Mouse (Mus musculus) neural tube, embryonic 12.5 days (tissue): Measurements from ENCODE around the gene Serpine2. TPM values are rescaled to one million over a fixed set of nuclear protein-coding genes. Genes with fewer than 3 reads are reported as not detected.

ENCODE experiments used
- ATAC-seq: fragments of 200-750 bp; cut with Nextera tagmentation; 2 replicates; pipeline ENCODE4 v1.8.0; 2017; ENCODE audit warnings: low read depth, mild to moderate bottlenecking, moderate TSS enrichment, moderate library complexity; ENCODE audit not compliant: low FRiP score
- H3K27ac ChIP-seq: fragments of 300-500 bp; sonication (generic); 2 replicates; pipeline ENCODE4 v1.5.1; 2016
- H3K27me3 ChIP-seq: fragments of 300-500 bp; sonication (generic); replicated peaks from 2 replicates; pipeline ENCODE4 v1.6.1; 2016; ENCODE audit warnings: mild to moderate bottlenecking
- H3K36me3 ChIP-seq: fragments of 300-500 bp; sonication (generic); 2 replicates; pipeline ENCODE4 v1.6.1; 2016; ENCODE audit warnings: mild to moderate bottlenecking
- H3K4me1 ChIP-seq: fragments of 300-500 bp; sonication (generic); 2 replicates; pipeline ENCODE4 v1.6.1; 2016
- H3K4me2 ChIP-seq: fragments of 300-500 bp; sonication (generic); replicated peaks from 2 replicates; pipeline ENCODE4 v1.6.1; 2016; ENCODE audit warnings: mild to moderate bottlenecking
- H3K4me3 ChIP-seq: fragments of 300-500 bp; sonication (generic); 2 replicates; pipeline ENCODE4 v1.5.1; 2016
- H3K9ac ChIP-seq: fragments of 300-500 bp; sonication (generic); 2 replicates; pipeline ENCODE4 v1.6.1; 2016; ENCODE audit warnings: mild to moderate bottlenecking
- H3K9me3 ChIP-seq: fragments of 300-500 bp; sonication (generic); 2 replicates; pipeline ENCODE4 v1.6.1; 2016; ENCODE audit warnings: mild to moderate bottlenecking
- WGBS: fragments of 180-500 bp; shearing (Covaris S2); methylation state at CpG from one replicate; pipeline ENCODE4 v1.1.7; 2016; 5-methylcytosine and 5-hydroxymethylcytosine counted together
- polyA plus RNA-seq: library from polyadenylated mRNA; unstranded; fragments of >200 nt; fragmentation: Nextera tagmentation; extraction: Ambion mirVana; gene quantifications from 2 replicates; pipeline ENCODE4 v1.2.1, GENCODE M21; 2016

The Serpine2 gene
- polyA plus RNA-seq, 1 experiment from 2014 or later = 189 TPM

DNA sequence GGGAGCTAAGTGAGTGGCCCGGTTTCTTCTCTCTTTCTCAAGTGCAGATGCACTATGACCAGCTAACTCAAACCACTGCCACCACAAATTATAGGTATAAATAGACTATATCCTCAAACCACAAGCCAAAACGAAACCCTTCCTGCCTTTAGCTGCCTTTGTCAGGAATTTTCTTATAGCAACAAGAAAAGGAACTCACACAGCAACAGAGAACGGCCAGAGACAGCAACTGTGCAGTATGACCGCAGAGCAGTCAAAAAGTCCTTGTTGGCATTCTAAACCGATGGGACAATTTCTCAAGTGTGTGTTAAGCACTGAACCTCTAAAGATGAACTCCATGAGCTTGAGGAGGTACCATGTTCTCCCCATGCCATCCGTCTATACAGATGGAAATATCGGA is 57.4 kb downstream of the Serpine2 start:
- Histone ChIP-seq H3K27me3 (no peaks in the 10 kb centered on the region), H3K4me3 (no peak overlapping the region), H3K9me3 (no peaks in the 10 kb centered on the region), H3K9ac (no peak overlapping the region), H3K27ac (no peak overlapping the region), H3K4me2 (no peak overlapping the region), H3K36me3 (peaks cover 3% of the 10 kb centered on the region; the same call in 1 of the 2 replicates), H3K4me1 (no peaks in the 10 kb centered on the region)
- 74% methylated on average over 7 of the region's 7 CpGs for WGBS
- no peak for ATAC-seq

GRCm38 (mm10) chr1:79802858-79803427 is 58.0 kb downstream of the Serpine2 start:
- Histone ChIP-seq H3K4me3 (no peak overlapping the region), H3K9me3 (no peaks in the 10 kb centered on the region), H3K27ac (no peak overlapping the region), H3K27me3 (no peaks in the 10 kb centered on the region), H3K4me2 (peak overlapping the region; percentile 20; the same call in 1 of the 2 replicates), H3K4me1 (no peaks in the 10 kb centered on the region), H3K36me3 (peaks cover 3% of the 10 kb centered on the region; the same call in 1 of the 2 replicates), H3K9ac (no peak overlapping the region)
- peak; percentile 86 for ATAC-seq
- 31% methylated on average over 11 of the region's 11 CpGs for WGBS

DNA sequence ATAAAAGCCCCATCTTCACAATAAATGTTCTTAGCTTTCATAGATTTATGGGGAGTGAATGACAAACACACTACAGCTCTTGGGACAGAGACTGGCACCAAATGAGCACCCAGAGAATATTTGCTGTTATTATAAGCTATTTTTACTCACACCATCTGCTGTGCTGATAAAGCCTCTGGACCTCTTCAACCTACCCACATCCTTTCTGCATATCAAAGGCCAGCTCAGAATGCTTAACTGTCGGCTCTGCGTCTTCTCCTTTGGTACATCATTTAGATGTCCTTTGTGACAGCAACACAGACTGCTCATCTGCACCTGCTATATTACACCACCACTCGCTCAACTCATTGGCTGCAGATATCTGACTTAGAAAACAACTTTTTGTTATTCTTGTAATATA is 63.9 kb downstream of the Serpine2 start:
- 88% methylated on average over 3 of the region's 3 CpGs for WGBS
- Histone ChIP-seq H3K9ac (no peak overlapping the region), H3K4me1 (no peaks in the 10 kb centered on the region), H3K4me2 (no peak overlapping the region), H3K27me3 (no peaks in the 10 kb centered on the region), H3K9me3 (no peaks in the 10 kb centered on the region), H3K4me3 (no peak overlapping the region), H3K27ac (no peak overlapping the region), H3K36me3 (peaks cover 4% of the 10 kb centered on the region; the same call in 1 of the 2 replicates)
- ATAC-seq = no peak

DNA sequence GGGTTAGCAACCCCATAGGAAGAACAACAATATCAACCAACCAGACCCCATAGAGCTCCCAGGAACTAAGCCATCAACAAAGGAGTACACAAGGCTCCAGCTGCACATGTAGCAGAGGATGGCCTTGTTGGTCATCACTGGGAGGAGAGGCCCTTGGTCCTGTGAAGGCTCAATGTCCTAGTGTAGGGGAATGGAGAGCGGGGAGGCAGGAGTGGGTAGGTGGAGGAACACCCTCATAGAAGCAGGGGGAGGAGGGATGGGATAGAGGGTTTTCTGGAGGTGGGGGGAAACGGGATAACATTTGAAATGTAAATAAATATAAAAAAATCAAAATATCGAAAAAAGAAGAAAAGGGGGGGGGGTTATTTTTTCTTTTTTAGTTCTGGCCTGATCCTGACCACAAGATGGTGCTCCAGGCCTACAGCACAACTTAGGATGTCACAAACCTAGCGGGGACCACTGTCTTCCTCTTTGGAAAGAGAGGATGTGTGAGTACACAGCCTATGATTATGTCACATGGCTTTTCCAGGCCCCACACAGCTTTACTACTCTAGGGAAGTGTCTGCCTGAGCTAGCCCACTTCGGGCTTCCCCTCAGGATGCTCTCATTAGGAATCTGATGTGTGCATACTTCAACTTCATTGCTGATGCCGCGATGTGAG is 74.6 kb downstream of the Serpine2 start:
- H3K4me1 ChIP-seq = no peaks in the 10 kb centered on the region
- 68% methylated on average over 7 of the region's 7 CpGs for WGBS
- no peak overlapping the region for H3K9ac ChIP-seq
- H3K27ac ChIP-seq = no peak overlapping the region
- no peaks in the 10 kb centered on the region for H3K27me3 ChIP-seq
- peaks cover 22% of the 10 kb centered on the region for H3K36me3 ChIP-seq
- H3K4me2 ChIP-seq = no peak overlapping the region
- H3K9me3 ChIP-seq = no peaks in the 10 kb centered on the region
- ATAC-seq = peak; percentile 87
- no peak overlapping the region for H3K4me3 ChIP-seq

DNA sequence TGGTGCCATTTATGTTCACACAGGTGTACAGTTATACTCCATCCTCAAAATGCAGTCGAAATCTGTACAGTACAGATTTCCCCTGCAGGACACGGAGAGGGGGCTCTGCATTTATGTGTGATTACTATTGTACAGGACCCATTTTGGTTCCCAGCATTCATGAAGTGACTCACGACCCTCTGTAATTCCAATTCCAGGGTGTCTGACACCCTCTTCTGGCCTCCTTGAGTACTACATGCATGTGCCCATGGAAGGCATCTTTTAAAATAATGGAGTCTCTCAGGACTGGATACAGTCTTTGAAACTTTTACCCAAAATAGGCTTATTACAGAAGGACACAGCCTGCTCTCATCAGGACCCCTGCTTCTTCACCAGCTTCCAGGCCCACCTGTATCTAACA is 78.5 kb downstream of the Serpine2 start:
- Histone ChIP-seq H3K27me3 (no peaks in the 10 kb centered on the region), H3K36me3 (peaks cover 57% of the 10 kb centered on the region), H3K4me3 (no peak overlapping the region), H3K4me1 (no peaks in the 10 kb centered on the region), H3K9me3 (no peaks in the 10 kb centered on the region), H3K27ac (no peak overlapping the region), H3K4me2 (no peak overlapping the region), H3K9ac (no peak overlapping the region)
- WGBS = 86% methylated on average over 3 of the region's 3 CpGs
- ATAC-seq = no peak

- H3K27me3 ChIP-seq = no peaks in the 10 kb centered on the region
Measured at GRCm38 (mm10) chr1:79778011-79778410, 83.0 kb downstream of the Serpine2 start.

DNA sequence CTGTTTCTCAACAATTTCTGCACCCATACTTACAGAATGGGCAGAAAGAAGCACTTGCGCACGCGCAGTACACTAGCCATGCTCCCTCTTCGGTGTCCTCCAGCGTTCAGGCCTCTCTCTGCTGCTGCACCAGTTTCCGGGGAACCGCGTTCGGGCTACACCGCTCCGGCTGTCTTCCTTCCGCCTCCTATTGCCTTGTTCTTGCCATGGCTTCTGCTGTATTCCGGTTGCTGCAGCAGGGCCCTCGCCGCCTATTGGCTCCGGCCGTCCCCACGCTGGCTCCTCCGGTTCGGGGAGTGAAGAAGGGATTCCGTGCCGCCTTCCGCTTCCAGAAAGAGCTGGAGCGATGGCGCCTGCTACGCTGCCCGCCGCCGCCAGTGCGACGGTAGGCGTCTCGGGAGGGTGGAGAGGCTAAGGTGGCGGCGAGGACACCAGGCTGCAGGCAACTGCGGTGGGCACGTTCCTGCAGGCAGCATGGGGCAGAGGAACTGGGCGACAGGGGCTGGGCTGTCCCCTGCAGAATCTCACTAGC is 85.0 kb downstream of the Serpine2 start, which contains the start of the genes Mrpl44 and Wdfy1:
Gene Mrpl44 (plus strand): TSS at position 92 of the 532 bp plus-strand sequence.
Gene Wdfy1 (minus strand): TSS at position 217 of the 532 bp plus-strand sequence.
- ATAC-seq = peak; percentile 99
- peak within 1 kb of the TSS; percentile 84 for H3K4me3 ChIP-seq
- H3K4me1 ChIP-seq = no peaks in the 10 kb centered on the region
- WGBS = under 1% methylated on average over 38 of the region's 38 CpGs
- H3K36me3 ChIP-seq = peaks cover 31% of the 10 kb centered on the region
- H3K27me3 ChIP-seq = no peaks in the 10 kb centered on the region
- H3K9me3 ChIP-seq = no peaks in the 10 kb centered on the region
- peak within 1 kb of the TSS; percentile 65 for H3K4me2 ChIP-seq
- H3K27ac ChIP-seq = peak within 1 kb of the TSS; percentile 80
- peak within 1 kb of the TSS; percentile 93 for H3K9ac ChIP-seq

More at GRCm38 (mm10) chr1:79778011-79778410, 83.0 kb downstream of the Serpine2 start:
- Histone ChIP-seq H3K9me3 (no peaks in the 10 kb centered on the region), H3K9ac (no peak overlapping the region), H3K4me2 (no peak overlapping the region), H3K4me3 (no peak overlapping the region), H3K4me1 (no peaks in the 10 kb centered on the region), H3K36me3 (peaks cover 51% of the 10 kb centered on the region), H3K27ac (no peak overlapping the region)
- WGBS = 85% methylated on average over 11 of the region's 11 CpGs
- no peak for ATAC-seq

GRCm38 (mm10) chr1:79774164-79774780 is 86.7 kb downstream of the Serpine2 start:
- ATAC-seq = no peak
- Histone ChIP-seq H3K9me3 (no peaks in the 10 kb centered on the region), H3K27ac (no peak overlapping the region), H3K9ac (no peak overlapping the region), H3K27me3 (no peaks in the 10 kb centered on the region), H3K4me2 (no peak overlapping the region), H3K36me3 (peaks cover 14% of the 10 kb centered on the region), H3K4me1 (no peaks in the 10 kb centered on the region), H3K4me3 (no peak overlapping the region)
- WGBS = 82% methylated on average over 4 of the region's 4 CpGs

GRCm38 (mm10) chr1:79768231-79768630 is 92.7 kb downstream of the Serpine2 start:
- Histone ChIP-seq H3K36me3 (no peaks in the 10 kb centered on the region), H3K9ac (no peak overlapping the region), H3K4me1 (no peaks in the 10 kb centered on the region), H3K4me3 (no peak overlapping the region), H3K27ac (no peak overlapping the region), H3K9me3 (no peaks in the 10 kb centered on the region), H3K27me3 (no peaks in the 10 kb centered on the region), H3K4me2 (no peak overlapping the region)
- no peak for ATAC-seq
- WGBS = 62% methylated on average over 1 of the region's 1 CpGs

DNA sequence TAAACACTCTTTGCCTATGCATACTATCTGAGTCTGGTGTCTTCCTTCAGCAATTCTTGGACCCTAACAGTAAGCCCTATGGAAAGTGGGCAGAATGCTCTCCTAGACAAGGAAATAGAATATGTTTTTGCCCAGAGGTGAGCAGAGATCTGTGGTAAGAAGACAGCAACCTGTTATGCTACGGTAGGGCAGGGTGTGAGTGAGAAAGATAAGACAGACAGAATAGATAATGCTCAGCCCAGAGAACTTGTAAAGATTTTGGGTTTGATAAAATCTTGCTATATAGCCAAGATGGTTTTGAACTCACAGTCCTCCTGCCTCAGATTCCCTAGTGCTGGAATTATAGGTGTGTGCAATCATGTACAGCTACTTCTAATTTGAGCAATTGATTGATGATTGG is 96.5 kb downstream of the Serpine2 start:
- H3K4me1 ChIP-seq = peaks cover 16% of the 10 kb centered on the region
- H3K9me3 ChIP-seq = no peaks in the 10 kb centered on the region
- no peak for ATAC-seq
- no peaks in the 10 kb centered on the region for H3K27me3 ChIP-seq
- 92% methylated on average over 1 of the region's 1 CpGs for WGBS
- H3K27ac ChIP-seq = no peak overlapping the region
- H3K4me2 ChIP-seq = no peak overlapping the region
- no peak overlapping the region for H3K4me3 ChIP-seq
- no peak overlapping the region for H3K9ac ChIP-seq
- H3K36me3 ChIP-seq = no peaks in the 10 kb centered on the region

- no peak for ATAC-seq
- Histone ChIP-seq H3K27ac (no peak overlapping the region), H3K9ac (no peak overlapping the region), H3K36me3 (no peaks in the 10 kb centered on the region), H3K27me3 (no peaks in the 10 kb centered on the region), H3K4me1 (peaks cover 20% of the 10 kb centered on the region), H3K4me3 (no peak overlapping the region), H3K9me3 (no peaks in the 10 kb centered on the region), H3K4me2 (no peak overlapping the region)
- WGBS = 84% methylated on average over 2 of the region's 2 CpGs
Measured at GRCm38 (mm10) chr1:79764031-79764430, 96.9 kb downstream of the Serpine2 start.
